Mouse (Mus musculus): ENCODE data around the gene Crebl2.

- TF ChIP-seq CTCF (IDR thresholded peaks at IDR 0.05; ENCODE audit: insufficient read depth, low read length) (no peak), POLR2A (IDR thresholded peaks at IDR 0.05; ENCODE audit: borderline replicate concordance, extremely low read depth, low read depth, low read length) (no peak)
These were observed 56.5 kb downstream of the Crebl2 start for GRCm38 (mm10) chr6:134886475-134886874.
